Mouse (Mus musculus) Patski (cell line): ENCODE results near the gene Bcas3. TPM values are rescaled to one million over a fixed set of nuclear protein-coding genes. Genes with fewer than 3 reads are reported as not detected.

Experiments
- ATAC-seq: fragments of 100-300 bp; one replicate; pipeline ENCODE4 v1.8.0; 2021
- CTCF ChIA-PET: fragments of 350-600 bp; sonication (Branson Sonifier 250); formaldehyde crosslinking; loops from one replicate; lab custom pipeline; 2022; ENCODE audit warnings: inconsistent platforms; lab: Charles Lee
- POLR2A ChIA-PET: fragments of 350-600 bp; sonication (Branson Sonifier 250); formaldehyde crosslinking; loops from one replicate; lab custom pipeline; 2022; ENCODE audit warnings: antibody characterized with exemption, inconsistent platforms; lab: Charles Lee
- DNase-seq: peaks from one replicate; pipeline ENCODE4 v3.0.0-alpha.2; 2011; ENCODE audit warnings: low read depth, low spot score
- H3K27me3 ChIP-seq: fragments of 371-371 bp; one replicate; pipeline ENCODE4 v1.5.1; 2021
- CTCF ChIP-seq: fragments of 100-300 bp; IDR thresholded peaks from one replicate; pipeline ENCODE4 v1.5.1; 2021
- in situ Hi-C: fragments of 300-500 bp; cut with MboI; formaldehyde crosslinking; loops from 3 replicates; pipeline ENCODE4 v1.11.1; 2018; ENCODE audit warnings: low pct_unique_long_range_greater_than_20kb, mixed read lengths
- polyA plus RNA-seq: library from polyadenylated mRNA; unstranded; gene quantifications from one replicate; pipeline ENCODE4 v1.2.3, GENCODE M21; 2021

The Bcas3 gene
- polyA plus RNA-seq, 1 experiment from 2014 or later = 31.6 TPM

DNA sequence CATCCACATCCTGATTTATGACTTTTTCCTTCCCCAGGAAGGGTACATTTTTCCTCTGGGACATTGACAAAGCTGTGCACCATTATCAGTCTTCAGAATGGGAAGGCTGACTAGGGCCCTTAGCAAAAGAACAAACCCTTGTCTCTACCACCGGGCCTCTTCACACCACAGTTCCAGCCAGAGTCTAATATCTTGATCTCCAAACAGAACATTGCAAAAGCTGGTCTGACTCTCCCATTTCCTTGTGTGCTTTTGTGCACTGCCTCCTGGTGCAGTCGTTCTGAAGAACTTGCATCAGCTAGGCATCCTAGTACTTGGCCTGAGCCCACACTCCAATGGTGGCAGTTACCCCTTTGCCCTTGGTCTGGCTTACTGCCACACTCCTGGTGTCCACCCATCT, 425.0 kb downstream of the Bcas3 start:
- no peaks in the 10 kb centered on the region for H3K27me3 ChIP-seq
- ChIA-PET POLR2A (interaction anchor here (0.6 kb wide), 1 partner anchor 483 kb away, joined by 4 read pairs; no protein-coding TSS in a partner anchor), CTCF (no interaction called here)
- TF ChIP-seq CTCF = no peak
- ATAC-seq (no peak), DNase-seq (no peak)
- in situ Hi-C loops = no loop called here

DNA sequence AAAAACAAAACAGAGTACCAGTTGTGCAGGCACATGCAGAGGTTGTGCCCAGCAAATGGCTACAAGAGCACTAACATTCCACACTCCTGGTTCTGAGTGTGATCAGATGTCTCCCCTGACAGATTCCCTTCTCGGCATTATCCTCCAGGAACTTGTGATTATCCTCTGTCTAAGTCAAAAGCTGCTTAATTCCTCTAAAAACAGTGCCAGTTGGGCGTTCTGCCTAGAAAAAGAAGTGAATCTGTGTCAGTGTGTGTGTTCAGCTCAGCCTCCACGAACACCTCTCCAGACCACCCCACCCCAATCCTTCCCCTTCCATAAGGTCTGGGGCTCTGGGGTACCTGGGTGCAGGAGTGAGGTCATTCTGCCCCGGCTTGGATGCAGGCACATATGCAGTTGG, 427.3 kb downstream of the Bcas3 start:
- ChIA-PET POLR2A (no interaction called here), CTCF (interaction anchor here (1.1 kb wide), 1 partner anchor 19 kb away, joined by 3 read pairs; no protein-coding TSS in a partner anchor)
- TF ChIP-seq CTCF = no peak
- H3K27me3 ChIP-seq = no peaks in the 10 kb centered on the region
- in situ Hi-C loops = no loop called here
- DNase-seq (no peak), ATAC-seq (no peak)

DNA sequence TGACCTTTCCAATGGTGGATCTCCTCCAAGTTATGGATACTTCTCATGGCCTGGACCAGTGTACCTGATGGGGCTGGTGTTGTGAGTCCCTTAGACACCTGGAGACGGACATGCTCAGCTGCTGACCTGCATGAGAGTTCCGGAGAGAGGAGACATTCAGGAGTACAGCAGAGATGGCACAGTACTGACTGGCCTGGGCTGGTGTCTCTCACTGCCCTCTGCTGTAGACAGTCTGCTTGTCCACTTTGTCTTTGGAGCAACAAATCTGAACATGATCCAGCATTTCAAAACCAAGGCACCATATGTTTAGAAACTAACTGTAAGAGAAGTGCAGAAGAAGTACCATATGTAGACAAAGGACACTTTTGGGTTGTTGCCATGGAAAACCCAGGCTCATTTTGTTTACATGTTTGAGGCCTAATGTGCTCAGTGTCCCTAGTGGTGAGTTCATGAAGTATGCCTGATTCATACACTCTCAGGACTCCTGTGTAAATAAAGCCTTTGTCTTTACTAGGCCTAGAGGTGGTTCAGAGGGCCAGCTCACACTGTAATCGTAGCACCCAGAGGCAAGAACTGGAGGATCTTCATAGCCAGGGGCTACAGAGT, 433.2 kb downstream of the Bcas3 start:
- no peak for TF ChIP-seq CTCF
- ATAC-seq = no peak
- ChIA-PET CTCF (interaction anchor here (1.0 to 1.3 kb wide), 3 partner anchors 11 to 222 kb away, joined by 3 to 4 read pairs (median 3); no protein-coding TSS in a partner anchor), POLR2A (interaction anchor here (0.6 kb wide), 1 partner anchor 45 kb away, joined by 6 read pairs; no protein-coding TSS in a partner anchor)
- no peaks in the 10 kb centered on the region for H3K27me3 ChIP-seq
- no peak for DNase-seq
- in situ Hi-C loops = no loop called here

DNA sequence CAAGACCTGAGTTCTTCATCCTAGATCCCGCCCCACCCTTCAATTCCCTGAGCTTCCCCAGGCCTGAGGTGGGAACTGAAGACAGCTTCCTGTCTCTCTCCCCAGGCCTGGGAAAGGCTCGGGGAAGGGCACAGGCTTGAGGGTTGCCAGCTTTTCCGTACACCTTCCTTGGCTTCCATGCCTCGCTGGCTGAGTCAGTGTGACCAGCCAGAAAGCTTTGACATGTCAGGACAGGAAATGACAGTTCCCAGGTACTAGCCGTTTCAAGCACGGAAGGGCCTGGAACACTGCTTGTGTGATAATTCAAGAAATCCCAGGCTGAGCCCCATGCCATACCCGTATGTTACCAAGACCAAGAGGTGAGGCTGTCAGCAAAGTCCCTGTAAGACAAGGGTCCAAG, 436.8 kb downstream of the Bcas3 start:
- no peak for DNase-seq
- POLR2A ChIA-PET = no interaction called here
- CTCF ChIA-PET = no interaction called here
- in situ Hi-C loops = no loop called here
- H3K27me3 ChIP-seq = no peaks in the 10 kb centered on the region
- no peak for TF ChIP-seq CTCF
- no peak for ATAC-seq

DNA sequence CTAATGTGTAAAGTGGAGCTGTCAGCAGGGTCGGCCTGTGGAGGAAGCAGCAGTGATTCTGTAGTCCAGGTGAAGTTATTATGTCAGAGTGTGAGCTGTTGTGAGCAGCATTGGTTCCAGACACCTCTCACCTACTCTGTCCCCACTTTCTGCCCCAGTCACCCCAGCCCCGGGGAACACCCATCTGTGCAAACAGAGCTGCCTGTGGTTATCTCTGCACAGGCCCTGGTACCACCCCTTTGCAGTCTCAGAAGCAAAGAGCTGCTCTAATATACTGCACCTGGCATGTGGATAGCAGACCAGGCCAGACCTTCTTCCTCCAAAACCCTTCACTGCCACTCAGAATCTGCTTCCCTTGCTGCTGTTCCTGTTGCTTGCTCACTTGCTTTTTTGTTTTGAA, 437.3 kb downstream of the Bcas3 start:
- ATAC-seq (no peak), DNase-seq (no peak)
- CTCF ChIA-PET = no interaction called here
- in situ Hi-C loops = no loop called here
- no peaks in the 10 kb centered on the region for H3K27me3 ChIP-seq
- POLR2A ChIA-PET = interaction anchor here (1.0 kb wide), 1 partner anchor 30 kb away, joined by 3 read pairs; no protein-coding TSS in a partner anchor
- TF ChIP-seq CTCF = no peak

DNA sequence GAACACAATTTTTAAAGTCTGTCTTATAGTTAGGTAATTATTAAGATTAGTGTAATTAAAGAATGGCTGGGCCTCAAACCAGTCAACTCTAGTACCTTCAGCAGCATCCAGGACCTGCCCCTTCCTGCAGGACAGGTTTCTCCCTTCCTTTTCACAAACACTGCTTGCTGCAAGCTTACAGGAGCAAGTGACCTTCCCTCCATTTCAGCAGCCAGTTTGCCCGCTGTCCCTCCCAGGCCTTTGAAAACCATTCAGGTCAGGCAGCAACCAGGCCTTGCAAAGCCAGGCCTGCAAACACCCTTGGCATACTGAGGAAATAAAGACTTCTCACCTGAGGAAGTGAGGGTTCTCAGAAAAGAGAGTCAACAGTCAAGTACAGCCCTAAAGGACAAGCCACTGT, 438.2 kb downstream of the Bcas3 start:
- in situ Hi-C loops = no loop called here
- ATAC-seq = no peak
- TF ChIP-seq CTCF = no peak
- CTCF ChIA-PET = no interaction called here
- DNase-seq = no peak
- H3K27me3 ChIP-seq = no peaks in the 10 kb centered on the region
- POLR2A ChIA-PET = interaction anchor here (1.0 kb wide), 1 partner anchor 31 kb away, joined by 3 read pairs; no protein-coding TSS in a partner anchor

DNA sequence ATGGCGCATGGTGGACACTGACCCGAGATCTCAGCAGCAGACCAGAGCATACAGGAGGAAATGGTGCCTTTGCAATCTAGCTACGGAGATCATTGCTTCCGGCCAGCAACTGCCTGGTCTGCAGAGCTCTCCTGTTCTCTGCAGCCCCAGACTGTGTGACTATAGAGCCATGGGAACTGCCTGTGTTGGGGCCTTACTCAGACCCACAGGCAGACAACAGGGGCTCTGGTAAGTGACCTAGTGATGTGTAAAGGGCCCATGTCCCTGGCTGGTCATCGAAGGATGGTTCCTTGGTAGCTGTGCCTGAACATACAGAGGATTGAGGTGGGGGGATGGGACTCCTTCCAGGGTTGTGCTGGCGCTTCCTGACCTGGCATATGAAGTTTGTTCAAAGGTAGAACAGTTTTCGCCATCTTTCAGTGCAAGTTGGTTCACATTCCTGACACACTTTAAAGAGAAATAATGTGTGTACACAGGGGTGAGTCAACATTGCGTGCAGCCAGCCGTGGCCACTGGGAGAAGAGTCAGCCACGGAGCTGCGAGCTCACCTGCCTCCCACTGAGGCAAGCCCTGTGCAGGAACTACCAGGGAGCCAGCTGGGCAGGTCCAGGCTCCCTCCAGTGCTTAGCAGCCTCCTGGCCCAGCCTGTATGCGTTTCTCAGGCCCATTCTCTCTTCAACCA, 439.7 kb downstream of the Bcas3 start:
- no peak for TF ChIP-seq CTCF
- in situ Hi-C loops = no loop called here
- ChIA-PET POLR2A (interaction anchor here (0.8 kb wide), 1 partner anchor 294 kb away, joined by 6 read pairs; no protein-coding TSS in a partner anchor), CTCF (no interaction called here)
- DNase-seq (peak; percentile 78), ATAC-seq (peak; percentile 75)
- H3K27me3 ChIP-seq = no peaks in the 10 kb centered on the region

DNA sequence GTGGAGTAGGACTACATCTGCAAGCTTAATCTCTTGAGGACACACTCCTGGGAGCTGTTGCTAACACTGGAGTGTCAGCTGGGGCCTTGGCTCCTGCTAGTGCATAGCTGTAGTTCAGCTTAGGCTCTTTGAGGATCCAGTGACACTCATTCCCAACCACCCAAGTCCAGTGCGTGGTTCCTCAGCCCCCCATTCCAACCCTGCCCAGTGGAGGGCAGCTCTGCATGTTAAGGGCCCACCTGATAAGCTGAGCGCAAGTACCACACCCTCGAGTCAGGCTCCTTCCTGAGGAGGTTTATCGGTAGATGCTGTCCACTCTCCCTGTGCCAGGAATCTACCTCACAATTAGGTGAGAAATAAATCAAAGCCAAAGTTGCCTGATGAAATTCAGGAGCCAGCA, 446.5 kb downstream of the Bcas3 start:
- ChIA-PET POLR2A (no interaction called here), CTCF (interaction anchor here (1.2 kb wide), 1 partner anchor 12 kb away, joined by 3 read pairs; no protein-coding TSS in a partner anchor)
- in situ Hi-C loops = no loop called here

DNA sequence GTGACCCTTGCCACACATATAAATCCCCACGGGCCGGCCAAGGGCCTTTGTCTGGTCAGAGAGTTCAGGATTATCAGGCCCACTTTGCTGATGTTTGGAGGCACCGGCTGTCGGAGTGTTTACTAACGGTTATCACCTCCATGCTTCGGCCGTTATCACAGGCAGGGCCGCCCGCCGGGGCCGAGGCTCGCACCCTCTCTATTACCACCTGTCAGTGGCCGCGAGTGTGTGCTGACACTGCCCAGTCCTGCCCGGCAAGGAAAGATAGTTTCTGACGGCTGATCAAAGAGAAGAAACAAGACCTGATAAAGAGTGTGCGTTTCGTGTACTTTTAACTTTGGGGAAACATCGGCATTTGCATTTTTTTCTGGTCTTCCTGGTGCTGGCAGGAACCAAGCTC, 446.9 kb downstream of the Bcas3 start:
- ChIA-PET CTCF (interaction anchor here (1.2 kb wide), 1 partner anchor 11 kb away, joined by 3 read pairs; no protein-coding TSS in a partner anchor), POLR2A (no interaction called here)
- in situ Hi-C loops = no loop called here
- TF ChIP-seq CTCF = no peak
- H3K27me3 ChIP-seq = no peaks in the 10 kb centered on the region
- ATAC-seq (no peak), DNase-seq (no peak)

More for the DNA sequence above, 446.5 kb downstream of the Bcas3 start:
- ATAC-seq (no peak), DNase-seq (no peak)
- TF ChIP-seq CTCF = no peak
- H3K27me3 ChIP-seq = no peaks in the 10 kb centered on the region

DNA sequence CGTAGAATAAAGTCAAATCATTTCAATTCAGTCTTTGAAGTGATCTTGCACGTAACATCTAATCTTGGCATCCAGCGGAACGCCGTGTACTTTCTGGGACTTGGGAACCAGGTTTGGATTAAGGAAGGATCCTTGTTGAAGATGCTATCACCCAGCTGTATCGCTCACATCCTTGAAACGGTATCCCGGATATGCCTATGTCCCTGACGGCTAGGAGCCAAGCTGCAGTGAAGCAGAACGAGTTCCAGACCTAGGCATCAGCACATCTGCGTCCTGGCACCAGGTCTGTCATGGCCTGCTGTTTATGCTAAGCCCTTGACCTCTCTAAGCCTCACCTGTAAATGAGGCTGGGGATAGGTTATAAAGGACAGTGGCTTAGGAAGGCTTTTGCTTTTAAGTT, 447.4 kb downstream of the Bcas3 start:
- ATAC-seq (no peak), DNase-seq (no peak)
- no peaks in the 10 kb centered on the region for H3K27me3 ChIP-seq
- TF ChIP-seq CTCF = no peak
- in situ Hi-C loops = no loop called here
- POLR2A ChIA-PET = no interaction called here
- CTCF ChIA-PET = no interaction called here

DNA sequence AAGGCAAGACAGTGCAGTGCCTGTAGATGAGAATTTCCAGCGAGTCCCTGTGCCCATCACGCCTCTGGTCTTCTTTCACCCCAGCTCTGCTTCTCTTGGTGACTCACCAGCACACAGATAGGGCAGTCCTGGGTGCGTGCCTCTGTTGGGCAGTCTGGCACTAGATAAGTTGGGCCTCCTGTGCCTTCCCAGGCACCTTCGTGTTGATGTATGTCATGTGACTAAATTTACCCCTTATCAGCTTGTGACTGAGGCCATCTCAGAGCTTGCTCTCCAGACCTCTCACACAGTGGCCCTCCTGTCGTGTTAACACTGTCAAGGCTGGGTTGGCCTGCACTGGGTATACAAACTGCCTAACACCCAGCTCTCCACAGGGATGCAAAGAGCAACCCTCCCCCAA, 451.1 kb downstream of the Bcas3 start:
- POLR2A ChIA-PET = no interaction called here
- no peaks in the 10 kb centered on the region for H3K27me3 ChIP-seq
- in situ Hi-C loops = no loop called here
- DNase-seq = no peak
- no peak for ATAC-seq
- TF ChIP-seq CTCF = no peak
- CTCF ChIA-PET = interaction anchor here (1.0 kb wide), 1 partner anchor 90 kb away, joined by 3 read pairs; no protein-coding TSS in a partner anchor
